Mouse (Mus musculus): ENCODE measurements around the gene Fam189b.
"Not testable (repeated sequence)": the region's sequence is repeated elsewhere in the genome, so short reads cannot be mapped to it uniquely, and the experiment has no call there.

Fam189b gene

DNA sequence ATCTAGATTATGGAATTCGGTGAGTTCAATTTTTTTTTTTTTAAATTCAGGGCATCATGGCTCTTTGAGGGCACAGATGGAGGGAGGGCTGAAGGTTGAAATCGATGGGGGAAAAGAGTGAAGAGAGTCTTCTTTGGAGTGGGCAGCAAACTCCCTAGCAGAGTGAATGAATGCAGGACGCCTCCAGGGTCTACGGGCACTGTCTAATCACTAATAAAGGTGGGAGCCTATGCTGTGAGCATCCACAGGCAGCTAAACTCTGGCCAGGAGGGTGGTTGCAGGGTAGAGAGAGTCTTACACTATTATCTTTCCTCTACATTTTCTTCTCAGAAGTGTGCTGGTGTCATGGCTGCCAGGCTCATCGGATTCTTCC lies 20.2 kb downstream of the Fam189b start:
- DNase-seq (ENCODE audit: low read depth, low spot score): no peak

DNA sequence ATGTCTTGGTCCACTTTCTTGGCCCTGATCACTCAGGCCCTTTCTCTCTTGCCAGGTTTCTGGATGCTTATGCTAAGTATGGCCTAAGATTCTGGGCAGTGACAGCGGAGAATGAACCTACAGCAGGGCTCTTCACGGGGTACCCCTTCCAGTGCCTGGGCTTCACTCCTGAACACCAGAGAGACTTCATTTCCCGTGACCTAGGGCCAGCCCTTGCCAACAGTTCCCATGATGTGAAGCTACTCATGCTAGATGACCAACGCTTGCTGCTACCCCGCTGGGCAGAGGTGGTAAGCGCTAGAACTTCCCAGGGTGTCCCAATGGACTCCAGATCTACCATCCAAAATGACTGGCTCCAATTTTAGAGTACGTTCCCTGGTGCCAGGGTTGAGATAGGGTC lies 23.1 kb downstream of the Fam189b start:
- no peak for DNase-seq (ENCODE audit: low read depth, low spot score)

DNA sequence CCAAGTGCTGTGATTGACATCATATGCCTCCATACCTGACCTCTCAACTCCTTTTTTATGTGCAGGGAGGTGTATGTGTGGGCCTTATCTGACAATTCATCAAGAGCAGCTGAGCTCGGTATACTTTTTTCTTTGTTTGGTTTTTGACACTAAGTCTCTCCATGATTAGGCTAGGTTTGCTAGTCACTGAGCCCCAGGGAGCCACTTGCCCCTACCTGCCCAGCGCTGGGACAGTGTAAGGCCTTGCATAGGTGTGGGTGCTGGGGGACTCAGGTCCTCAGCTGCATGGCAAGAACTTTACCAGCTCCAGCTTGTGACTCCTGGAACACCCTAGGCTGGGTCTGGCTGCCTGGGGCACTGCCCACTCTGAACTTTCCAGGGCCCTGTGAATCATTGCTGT lies 23.8 kb downstream of the Fam189b start:
- DNase-seq (ENCODE audit: low read depth, low spot score): no peak

DNA sequence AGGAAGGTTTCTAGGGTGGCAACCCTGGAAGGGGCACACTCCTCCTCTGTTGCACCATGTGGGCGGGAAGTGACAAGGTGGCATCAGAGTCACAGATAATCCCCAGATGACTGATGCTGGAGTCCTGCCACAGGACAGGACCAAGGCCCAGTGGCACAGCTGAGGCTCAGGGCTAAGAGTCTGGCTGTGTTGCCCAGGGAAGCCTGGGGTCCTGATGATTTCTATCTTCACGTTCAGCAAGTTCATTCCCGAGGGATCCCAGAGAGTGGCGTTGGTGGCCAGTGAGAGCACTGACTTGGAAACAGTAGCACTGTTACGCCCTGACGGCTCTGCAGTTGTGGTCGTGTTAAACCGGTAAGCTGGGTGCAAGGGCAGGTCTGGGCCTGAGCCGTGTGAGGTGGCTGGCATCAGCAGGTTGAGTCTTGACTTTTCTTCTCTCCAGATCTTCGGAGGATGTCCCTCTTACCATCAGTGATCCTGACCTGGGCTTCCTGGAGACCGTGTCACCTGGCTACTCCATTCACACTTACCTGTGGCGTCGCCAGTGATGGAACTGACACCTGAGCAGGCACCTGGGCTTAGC lies 25.2 kb downstream of the Fam189b start:
- DNase-seq (ENCODE audit: low read depth, low spot score): no peak

DNA sequence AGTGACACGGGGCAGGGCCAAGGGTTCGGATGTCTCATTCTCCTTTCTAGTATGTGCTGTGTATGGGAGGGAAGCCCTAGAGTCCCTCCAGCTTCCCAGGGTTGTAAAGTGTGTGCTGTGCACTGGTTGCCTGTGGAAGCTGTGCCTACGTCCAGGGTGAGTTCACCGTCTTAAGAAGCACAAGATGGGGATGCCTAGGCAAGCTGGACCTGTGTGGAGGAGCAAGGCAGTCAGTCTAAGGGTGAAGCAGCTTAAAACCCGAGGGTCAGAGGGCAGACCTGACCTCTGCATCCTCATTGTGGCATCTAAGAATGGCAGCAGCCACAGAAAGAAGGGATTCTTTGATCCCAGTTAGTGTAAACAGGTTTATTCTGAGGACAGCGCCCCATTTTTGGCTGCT lies 25.8 kb downstream of the Fam189b start:
- no peak for DNase-seq (ENCODE audit: low read depth, low spot score)

DNA sequence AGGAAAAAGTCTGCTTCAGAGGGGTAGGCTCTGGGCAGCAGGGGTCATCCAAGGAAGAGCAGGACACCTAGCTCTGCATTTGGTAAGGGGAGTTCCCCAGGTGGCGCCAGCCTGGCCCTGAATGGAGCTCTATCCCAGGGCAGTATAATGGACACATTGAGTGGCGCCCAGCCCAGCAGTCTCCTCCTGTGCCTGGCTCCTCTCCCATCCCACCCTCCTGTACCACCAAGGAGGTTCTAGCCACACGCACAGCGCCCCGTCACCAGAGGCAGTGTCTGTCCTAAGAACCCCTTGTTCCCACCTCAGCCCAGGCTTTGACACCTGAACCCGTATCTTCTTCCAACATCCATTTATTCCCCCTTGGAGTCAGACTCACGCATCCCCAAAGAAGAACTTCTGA lies 26.8 kb downstream of the Fam189b start:
- DNase-seq (ENCODE audit: low read depth, low spot score): no peak

DNA sequence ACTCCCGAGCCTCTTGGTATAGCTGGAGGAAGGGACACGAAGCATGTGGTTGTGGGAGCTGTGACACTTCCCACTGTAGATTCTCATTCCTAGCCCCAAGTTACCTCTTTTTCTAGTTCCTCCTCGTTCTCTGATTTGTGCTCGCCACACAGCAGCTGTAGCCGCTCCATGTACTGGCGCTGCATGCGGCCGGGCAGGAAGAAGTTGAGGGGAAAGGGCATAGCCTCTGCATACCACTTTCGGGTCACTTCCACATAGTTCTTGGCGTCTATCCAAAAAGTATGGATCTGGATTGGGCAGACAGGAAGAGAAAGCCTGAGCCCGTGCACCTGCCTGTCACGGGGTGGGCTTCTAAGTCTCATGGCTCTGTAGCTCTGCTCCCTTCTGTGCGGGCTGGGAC lies 27.2 kb downstream of the Fam189b start:
- DNase-seq (ENCODE audit: low read depth, low spot score): no peak

DNA sequence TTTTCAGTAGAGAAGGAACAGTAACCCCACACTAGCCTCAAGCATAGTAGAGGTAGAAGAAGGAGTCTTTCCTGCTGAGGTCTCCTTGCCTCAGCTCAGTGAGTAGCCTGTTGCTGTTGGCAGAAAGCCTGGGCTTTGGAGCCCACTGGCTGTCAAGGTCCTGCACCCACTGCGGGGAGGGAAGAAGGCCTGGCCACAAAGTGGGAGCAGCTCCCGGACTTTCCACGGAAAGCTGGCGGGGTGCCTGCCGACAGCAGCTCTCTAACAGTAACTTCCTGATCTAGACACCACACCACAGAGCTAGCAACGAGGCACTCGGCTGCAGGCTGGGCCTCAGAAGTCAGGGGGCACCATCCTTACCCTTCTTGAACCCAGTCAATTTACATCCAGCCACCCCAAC lies 27.8 kb downstream of the Fam189b start:
- no peak for DNase-seq (ENCODE audit: low read depth, low spot score)

DNA sequence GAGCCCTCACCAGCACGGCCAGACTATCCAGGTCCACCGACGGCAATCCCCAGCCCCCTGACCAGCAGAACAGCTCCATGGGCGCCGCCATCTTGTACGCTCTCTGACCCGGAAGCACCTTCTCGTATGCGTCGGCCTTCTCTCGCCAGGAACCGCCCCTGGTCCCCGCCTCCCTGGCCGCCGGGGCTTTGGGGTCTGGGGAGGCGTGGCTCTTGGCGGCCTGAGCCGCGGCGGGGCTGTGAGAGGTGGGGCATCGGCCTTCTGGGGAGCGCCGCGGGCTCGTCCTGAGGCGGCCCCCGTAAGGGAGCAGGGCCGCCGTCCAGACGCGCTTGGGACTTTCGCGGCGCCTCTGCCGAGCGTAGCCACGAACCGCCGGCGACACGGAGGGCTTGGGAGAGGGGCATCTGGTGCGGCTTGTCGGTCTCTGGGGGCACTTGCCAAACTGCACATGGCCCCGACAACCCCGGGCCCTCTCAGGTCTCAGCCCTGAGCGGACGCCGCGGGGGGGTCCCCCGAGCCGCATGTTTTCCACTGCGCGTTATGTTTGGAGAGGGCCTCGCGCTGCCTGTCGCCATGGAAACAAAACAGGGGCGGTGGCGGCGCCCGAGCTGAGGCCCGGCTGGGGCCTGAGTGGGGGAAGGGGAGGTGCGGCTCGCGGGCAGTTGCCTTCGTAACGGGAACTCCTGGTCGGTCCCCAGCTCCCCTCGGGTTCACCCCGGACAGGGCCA lies 31.0 kb downstream of the Fam189b start:
- DNase-seq (ENCODE audit: low read depth, low spot score): peak; percentile 95

DNA sequence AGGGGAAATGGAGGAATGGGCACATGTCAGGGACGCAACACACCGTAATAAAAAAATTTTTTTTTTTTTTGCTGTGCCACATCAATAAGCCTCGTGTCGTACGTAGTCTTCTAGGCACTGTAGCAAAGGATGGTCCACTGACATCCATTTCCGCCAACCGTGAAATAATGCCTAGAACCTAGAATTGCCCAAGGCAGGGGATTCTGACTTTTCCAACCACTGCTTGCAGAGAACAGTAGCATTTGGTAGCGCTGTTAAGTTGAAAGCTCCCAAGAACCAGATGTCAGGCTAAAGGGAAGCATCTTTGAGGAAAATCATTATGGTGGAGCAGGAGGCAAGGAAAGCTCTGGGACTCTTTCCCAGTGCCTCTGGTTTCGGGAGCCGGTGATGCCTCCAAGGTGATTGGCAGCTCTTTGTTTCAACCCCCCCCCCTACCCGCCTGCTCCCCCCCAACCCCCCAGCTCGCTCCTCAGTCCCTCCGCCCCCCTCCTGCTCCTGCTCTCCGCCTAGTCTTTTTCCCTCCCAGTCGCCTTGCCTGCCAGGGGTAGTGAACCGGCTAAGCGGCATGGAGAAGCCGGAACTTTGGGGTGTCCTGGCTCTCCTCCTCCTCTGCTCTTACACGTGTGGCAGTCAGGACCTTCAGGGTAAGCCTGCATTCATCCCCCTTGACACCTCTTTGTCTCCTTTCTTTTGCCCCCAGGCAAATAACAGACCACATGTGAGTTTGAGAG lies 31.9 kb downstream of the Fam189b start, which contains the start of gene Thbs3:
TSS of gene Thbs3 (plus strand) at position 500 of the 731 bp plus-strand sequence.
- peak; percentile 67 for DNase-seq (ENCODE audit: low read depth, low spot score)

DNA sequence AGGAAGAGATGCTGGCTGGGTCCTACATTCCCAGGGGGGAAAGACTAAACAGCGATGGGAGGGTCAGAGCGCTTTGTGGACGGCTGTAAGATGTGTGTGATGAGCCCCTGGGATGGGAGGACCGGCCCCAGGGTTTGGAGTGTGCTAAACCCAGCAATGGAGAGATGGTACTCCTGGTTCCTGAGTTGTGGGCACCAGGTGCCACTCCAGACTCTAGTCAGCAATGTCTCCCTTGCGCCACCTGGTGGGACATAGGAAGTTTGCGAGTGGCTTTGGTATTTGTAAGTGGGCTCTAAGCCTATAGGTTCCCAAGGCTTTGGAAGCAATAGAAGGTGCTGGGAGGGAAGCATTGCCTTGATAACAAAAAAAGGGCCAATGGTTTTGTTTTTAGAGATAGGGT lies 32.9 kb downstream of the Fam189b start:
- peak; percentile 98 for DNase-seq (ENCODE audit: low read depth, low spot score)

DNA sequence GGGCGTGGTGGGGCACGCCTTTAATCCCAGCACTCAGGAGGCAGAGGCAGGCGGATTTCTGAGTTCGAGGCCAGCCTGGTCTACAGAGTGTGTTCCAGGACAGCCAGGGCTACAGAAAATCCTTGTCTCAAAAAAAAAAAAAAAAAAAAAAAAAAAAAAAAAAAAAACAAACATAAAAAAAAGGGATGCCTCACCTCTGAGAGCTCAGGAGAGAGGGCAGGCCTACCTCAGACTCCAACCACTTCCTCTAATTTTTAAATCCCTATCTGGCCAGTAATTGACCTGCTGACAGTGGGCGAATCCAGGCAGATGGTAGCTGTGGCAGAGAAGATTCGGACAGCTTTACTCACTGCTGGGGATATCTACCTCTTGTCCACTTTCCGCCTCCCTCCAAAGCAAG lies 33.5 kb downstream of the Fam189b start:
- not testable (repeated sequence) for DNase-seq (ENCODE audit: low read depth, low spot score)

DNA sequence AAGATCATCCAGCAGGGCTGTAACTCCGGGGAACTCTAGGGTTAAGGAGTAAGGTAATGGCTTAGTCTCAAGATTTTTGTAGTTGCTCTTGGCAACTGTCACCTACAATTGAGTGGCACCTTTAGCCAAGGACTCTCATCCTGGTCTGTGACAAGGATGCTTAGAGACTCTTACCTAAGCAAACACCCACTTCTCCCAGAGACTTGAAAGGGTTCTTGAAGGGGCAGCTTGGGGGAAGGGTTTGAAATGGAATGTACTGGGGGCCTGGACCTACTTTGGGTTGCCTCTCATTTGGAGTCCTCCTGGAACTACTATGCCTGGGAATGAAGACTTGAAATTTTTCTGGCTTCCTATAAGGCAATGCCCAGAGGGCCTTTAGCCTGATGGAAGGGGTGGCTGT lies 35.3 kb downstream of the Fam189b start:
- DNase-seq (ENCODE audit: low read depth, low spot score): no peak

DNA sequence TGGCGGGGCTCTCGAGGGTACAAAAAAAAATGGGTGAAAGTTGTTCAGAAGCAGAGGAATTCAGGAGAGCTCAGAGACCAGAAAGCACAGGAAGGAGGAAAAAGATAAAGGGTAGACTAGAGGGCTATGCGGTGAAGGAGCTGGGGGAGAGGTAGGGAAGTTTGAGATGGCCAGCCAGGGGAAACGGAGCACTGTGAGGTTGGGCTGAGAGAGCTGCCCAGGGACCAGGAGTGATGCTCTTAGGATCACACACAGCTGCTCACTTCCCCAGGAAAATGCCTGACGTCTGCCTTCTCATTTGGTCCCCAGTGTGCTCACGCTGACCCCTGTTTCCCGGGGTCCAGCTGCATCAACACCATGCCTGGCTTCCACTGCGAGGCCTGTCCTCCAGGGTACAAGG lies 36.6 kb downstream of the Fam189b start:
- peak; percentile 51 for DNase-seq (ENCODE audit: low read depth, low spot score)

DNA sequence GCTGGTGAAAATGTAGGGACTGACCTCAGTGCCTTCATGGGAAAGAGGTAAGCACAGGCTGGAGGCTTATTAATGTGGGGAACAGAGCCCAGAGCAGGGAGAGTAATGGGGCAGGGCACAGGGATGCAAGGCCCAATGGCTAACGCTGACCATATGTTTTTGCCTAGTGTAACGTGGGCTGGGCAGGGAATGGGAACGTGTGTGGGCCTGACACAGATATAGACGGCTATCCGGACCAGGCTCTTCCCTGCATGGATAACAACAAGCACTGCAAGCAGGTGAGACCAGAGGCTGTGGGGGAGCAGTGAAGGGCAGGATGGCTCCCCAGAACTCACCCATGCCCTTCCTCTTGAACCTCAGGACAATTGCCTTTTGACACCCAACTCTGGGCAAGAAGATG lies 38.2 kb downstream of the Fam189b start:
- DNase-seq (ENCODE audit: low read depth, low spot score): no peak

DNA sequence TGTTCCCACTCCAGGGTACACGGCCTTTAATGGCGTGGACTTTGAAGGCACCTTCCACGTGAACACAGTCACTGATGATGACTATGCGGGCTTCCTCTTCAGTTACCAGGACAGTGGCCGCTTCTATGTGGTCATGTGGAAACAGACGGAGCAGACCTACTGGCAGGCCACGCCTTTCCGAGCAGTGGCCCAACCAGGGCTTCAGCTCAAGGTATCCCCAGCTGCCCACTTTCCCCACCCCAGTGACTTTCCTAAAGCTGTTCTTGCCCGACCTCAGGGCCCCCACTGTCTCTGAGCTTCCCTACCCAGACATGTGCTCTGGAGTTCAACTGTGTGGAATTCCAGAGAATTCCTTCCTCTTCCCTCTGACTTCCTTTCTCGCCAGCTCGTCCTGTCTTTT lies 41.9 kb downstream of the Fam189b start:
- DNase-seq (ENCODE audit: low read depth, low spot score): no peak

DNA sequence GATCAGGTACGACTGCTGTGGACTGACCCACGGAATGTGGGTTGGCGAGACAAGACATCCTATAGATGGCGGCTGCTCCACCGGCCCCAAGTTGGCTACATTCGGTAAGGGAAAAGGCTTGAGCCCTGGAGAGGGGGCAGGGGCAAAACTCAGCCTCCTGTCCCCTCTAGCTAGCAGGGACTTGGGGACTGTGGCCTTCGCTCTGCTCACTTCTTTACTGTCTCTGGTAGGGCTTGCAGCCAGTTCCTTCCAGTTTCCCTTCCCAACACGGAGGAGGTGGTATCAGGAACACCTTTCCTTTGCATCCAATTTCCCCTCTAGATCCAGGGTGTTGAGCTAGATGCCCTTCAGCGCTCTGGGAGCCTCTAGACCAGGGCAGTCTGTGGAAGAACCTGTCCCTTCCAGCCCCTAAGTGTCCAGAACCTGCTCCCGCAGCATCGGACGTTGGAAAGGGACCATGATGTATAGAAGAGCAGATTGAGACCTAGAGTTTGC lies 42.4 kb downstream of the Fam189b start:
- DNase-seq (ENCODE audit: low read depth, low spot score): no peak

DNA sequence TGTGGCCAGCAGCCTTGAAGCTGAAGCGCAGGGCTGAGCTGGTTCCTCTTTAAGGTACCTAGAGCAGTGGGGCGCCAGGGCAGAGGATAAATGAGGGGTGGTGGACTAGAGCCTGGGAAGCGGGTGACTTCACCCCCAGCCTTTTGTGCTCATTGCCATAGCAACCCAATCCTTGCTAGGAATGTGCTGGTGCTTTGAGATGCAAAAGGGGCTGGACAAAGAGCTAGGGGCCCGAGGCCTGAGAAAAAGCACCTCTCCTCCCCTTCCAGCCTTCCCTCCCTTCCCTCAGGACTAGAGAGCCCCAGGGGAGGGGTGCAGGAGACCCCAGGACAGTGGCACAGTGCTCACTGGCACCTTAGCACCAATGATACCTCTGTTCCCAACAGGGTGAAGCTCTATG lies 43.0 kb downstream of the Fam189b start:
- no peak for DNase-seq (ENCODE audit: low read depth, low spot score)

DNA sequence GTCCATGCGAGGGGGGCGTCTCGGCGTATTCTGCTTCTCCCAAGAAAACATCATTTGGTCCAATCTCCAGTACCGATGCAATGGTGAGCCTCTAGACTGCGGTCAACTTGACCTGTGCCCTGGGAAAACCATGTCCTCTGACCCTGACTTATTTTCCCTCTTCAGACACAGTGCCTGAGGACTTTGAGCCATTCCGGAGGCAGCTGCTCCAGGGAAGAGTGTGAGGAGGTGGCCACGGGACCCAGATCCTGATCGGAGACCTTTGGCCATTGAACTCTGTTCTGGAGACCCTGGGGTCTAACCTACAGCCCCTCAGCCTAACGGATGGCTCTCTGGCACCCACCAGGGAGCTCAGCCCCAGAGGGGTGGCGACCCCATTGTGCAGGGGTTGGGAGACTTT lies 43.4 kb downstream of the Fam189b start:
- no peak for DNase-seq (ENCODE audit: low read depth, low spot score)

DNA sequence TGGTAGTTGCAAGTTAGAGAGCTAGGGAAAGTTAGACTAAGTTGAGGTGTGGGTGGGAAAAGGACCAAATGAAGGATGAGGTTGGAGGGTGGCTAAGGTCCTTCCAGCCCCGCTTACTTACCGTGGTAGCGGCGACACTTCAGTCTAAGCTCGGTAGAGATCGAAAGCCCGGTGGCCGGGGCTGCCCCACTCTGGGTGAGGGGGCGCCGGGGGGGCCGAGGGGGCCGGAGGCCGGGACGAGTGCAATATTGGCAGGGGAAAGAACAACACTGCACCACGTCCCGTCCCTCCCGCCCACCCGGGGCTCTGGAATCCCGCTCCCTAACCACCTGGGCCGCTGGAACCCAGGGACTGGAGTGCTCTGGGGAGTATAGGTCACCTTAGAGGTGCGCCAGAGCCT lies 44.0 kb downstream of the Fam189b start, which contains the start of gene Mtx1:
TSS of gene Mtx1 (minus strand) at position 189 of the 400 bp plus-strand sequence.
- no peak for DNase-seq (ENCODE audit: low read depth, low spot score)

DNA sequence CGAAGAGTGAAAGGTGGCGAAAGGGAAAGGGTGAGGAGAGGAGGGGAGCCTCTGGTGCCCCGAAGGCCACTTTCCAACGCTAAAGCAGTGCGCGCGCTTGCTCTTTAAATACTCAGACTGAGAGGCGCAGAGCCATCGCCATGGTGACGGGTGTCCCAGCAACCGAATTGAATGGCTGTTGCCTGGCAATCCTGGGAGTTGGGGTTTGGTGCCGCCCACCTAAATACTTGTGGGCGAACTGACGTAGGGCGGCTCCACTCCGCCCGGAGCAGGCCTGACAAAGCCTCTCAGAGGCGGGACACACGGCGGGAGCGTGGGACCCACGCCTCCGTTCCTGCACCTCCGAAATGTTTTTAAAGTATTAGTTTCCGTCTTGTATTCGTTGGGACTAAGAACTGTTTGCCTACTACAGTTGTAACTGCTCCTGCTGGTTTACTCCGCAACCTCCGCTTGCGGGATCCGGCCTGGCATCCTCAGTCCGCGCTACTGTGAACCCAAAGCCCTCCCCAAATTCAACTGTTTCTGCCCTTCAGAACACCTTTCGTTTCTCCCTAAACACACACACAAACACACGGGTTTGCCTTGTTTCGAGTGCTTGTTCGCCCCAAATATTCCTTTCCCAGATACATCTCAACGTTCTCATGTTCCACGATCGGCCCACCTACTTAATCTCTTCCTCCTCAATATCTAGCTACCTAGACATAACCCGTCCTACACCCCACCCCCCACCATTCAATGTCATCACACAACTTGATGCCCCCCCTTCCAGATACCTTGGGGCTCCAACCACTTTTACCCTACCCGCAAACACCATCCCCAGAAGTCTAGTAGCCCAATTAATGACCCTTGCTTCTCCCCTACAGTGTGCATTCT lies 44.6 kb downstream of the Fam189b start:
- DNase-seq (ENCODE audit: low read depth, low spot score): peak; percentile 97

DNA sequence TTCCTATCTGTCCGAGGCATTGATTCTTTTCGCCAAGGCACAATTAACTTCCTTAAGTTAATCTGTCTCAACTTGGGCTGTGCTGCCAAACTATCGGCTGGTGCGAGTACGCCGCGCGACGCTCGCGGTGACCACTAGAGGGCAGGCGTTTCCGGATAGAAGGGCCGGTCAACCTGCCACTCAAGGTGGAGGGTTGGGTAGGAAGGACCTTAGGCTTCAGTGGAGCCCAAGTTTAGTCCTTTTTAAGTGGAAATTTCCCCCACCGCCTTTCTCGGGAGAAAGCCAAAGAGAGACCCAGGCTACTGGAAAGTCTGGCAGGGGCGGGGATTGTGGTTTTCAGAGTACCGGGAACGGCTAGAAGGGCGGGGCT lies 45.2 kb downstream of the Fam189b start:
- DNase-seq (ENCODE audit: low read depth, low spot score): peak; percentile 94

All from 3T3-L1 (cell line).